Mouse (Mus musculus) cortical plate, adult 2 months (tissue): Measurements from ENCODE around the gene Dus1l. TPM values are rescaled to one million over a fixed set of nuclear protein-coding genes. Genes with fewer than 3 reads are reported as not detected.
"Not testable (repeated sequence)": the region's sequence is repeated elsewhere in the genome, so short reads cannot be mapped to it uniquely, and the experiment has no call there.

Source experiments
- H3K27ac ChIP-seq: fragments of 200-500 bp; 2 replicates; pipeline ENCODE4 v1.5.1; 2012; ENCODE audit warnings: low read length, control low read depth, inconsistent platforms; ENCODE audit not compliant: insufficient read depth
- H3K4me1 ChIP-seq: fragments of 200-500 bp; 2 replicates; pipeline ENCODE4 v1.6.1; 2011; ENCODE audit warnings: low read length; ENCODE audit not compliant: control insufficient read depth, insufficient read depth
- H3K4me3 ChIP-seq: fragments of 200-500 bp; 2 replicates; pipeline ENCODE4 v1.5.1; 2011; ENCODE audit warnings: mild to moderate bottlenecking, low read length, control low read depth; ENCODE audit not compliant: insufficient read depth
- CTCF ChIP-seq: fragments of 200-500 bp; IDR thresholded peaks from 2 replicates; pipeline ENCODE4 v1.5.1; 2011; ENCODE audit warnings: mild to moderate bottlenecking, control low read depth, low read length; ENCODE audit not compliant: insufficient read depth; ENCODE audit errors: extremely low read depth
- POLR2A ChIP-seq: fragments of 200-500 bp; IDR thresholded peaks from 2 replicates; pipeline ENCODE4 v1.6.1; 2011; ENCODE audit warnings: mild to moderate bottlenecking, low read length, control low read depth; ENCODE audit not compliant: insufficient read depth; ENCODE audit errors: extremely low read depth
- polyA plus RNA-seq: library from polyadenylated mRNA; depleted of rRNA; stranded (reverse); fragments of >200 nt; gene quantifications from 2 replicates; pipeline ENCODE4 v1.2.3, GENCODE M21; 2012

Dus1l gene
- polyA plus RNA-seq, 1 experiment, result 49.8 TPM

DNA sequence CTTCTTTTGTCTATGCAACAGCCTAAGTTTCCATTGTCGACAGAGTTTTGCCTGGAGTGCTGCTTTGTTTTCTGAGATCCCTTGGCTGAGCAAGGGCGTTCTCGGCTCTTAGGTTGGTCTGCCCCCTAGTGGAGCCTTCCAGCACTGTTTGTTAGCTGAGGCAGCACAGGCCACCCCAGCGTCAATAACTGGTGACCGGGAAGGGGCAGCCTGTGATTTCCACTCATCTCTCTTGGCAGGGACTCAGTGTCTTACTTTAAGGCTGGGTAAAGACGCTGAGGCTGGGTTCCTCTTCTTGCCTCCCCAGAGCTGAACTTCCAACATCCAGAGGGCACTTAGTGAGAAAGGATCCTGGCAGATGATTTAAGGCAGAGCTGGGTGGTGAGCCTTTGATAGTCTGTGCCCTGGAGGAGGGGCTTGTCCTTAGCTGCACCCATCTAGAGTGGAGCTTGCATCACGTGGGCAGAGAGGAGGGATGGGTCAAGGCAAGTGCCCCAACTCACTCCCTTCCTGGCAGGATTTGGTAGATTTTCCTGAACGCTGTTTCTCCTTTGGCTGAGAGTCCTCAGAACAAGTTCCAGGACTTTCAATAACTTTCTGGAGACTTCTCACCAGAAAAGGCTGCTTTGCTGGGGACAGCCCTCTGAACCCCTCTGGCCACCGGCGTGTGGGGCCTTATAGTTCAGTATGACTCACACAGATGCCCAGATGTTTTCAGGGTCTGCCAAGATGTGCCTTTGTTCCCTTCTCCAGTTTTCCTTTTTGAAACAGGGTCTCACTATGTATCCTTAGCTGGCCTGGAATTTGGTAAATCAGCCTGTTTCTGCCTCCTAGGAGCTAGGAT, 4.1 kb upstream of the Dus1l start:
- H3K4me1 ChIP-seq, result peaks cover 2% of the 10 kb centered on the region; the same call in 1 of the 2 replicates
- peak; percentile 79 for TF ChIP-seq CTCF
- TF ChIP-seq POLR2A, result no peak
- H3K4me3 ChIP-seq, result no peak overlapping the region
- peak overlapping the region; percentile 24; the same call in 1 of the 2 replicates for H3K27ac ChIP-seq

DNA sequence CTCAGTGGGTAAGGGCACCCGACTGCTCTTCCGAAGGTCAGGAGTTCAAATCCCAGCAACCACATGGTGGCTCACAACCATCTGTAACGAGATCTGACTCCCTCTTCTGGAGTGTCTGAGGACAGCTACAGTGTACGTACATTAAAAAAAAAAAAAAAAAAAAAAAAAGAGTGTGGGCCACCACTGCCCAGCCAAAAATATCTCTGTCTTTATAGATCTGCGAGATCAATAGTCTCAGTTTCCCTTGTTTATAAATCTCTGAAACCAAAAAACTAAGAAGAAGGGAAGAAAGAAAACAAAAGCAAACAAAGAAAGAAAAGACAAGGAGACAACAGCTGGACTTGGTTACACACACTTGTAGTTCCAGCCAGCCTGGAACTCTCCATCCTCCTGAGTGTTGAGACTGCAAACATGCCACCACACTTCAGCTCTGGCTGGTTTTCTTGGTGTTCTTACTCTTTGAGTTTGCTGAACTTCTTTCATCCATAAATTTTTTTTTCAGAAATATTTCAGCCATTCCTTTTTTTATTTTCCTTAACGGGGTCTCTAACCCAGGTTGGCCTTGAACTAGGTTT, 3.2 kb upstream of the Dus1l start:
- Histone ChIP-seq H3K4me3 (no peak overlapping the region), H3K4me1 (peaks cover 2% of the 10 kb centered on the region; the same call in 1 of the 2 replicates), H3K27ac (no peak overlapping the region)
- TF ChIP-seq CTCF, result no peak
- TF ChIP-seq POLR2A, result no peak

DNA sequence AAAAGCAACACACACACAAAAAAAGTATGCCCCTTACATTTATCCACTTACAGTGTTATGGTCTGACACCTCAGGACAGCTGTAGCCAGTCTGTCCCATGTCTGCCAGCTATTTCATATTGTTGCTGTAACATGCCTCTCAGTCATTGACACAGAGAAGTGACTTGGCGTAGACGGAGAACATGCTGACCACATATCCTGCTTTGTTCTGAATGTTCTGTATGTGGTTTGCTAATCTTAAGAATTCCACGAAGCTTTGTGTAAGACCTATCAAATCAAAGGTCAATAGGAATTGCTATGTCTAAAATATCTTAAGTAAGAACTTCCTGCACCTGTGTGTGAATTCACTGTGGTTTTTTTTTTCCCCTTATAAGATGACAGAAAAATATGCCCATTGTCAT, 2.0 kb upstream of the Dus1l start:
- TF ChIP-seq POLR2A (no peak), CTCF (no peak)
- no peak overlapping the region for H3K27ac ChIP-seq
- H3K4me3 ChIP-seq, result no peak overlapping the region
- H3K4me1 ChIP-seq, result peaks cover 2% of the 10 kb centered on the region; the same call in 1 of the 2 replicates

DNA sequence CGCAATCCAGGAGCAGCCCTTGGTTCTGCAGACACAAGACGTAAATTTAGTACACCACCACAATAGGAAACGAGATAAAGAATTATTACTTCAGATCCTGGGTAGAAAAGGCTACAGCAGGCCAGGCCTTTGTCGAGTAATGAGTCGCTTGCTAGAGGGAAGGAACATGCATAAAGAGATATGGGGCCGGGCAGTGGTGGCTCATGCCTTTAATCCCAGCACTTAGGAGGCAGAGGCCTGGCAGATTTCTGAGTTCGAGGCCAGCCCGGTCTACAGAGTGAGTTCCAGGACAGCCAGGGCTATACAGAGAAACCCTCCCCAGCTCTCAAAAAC, 377 bp upstream of the Dus1l start:
- TF ChIP-seq CTCF (no peak), POLR2A (no peak)
- H3K27ac ChIP-seq, result 0 out of 2 replicates have a peak overlapping the region, but pooled peaks have one; percentile 11

DNA sequence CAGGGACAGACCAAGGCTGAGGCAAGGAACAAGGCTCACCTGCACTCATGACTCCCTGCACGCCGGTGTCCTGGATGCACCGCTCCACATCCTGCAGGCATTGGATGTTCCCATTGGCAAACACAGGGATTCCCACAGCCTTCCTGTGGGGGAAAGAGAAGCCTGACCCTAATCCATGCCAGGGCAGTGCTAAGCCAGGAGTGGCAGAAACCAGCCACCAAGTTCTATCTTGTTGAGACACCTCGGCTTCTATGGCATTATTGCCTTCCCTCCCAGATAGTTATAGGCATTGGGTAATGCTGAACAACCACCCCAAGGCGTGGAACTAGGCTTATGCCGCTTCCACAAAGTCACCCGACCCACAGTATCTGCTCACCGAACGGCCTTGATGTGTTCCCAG, 3.6 kb downstream of the Dus1l start:
- TF ChIP-seq CTCF (no peak), POLR2A (no peak)
- H3K27ac ChIP-seq, result no peak overlapping the region
- H3K4me3 ChIP-seq, result no peak overlapping the region
- peaks cover 2% of the 10 kb centered on the region; the same call in 1 of the 2 replicates for H3K4me1 ChIP-seq

More for the DNA sequence above, 377 bp upstream of the Dus1l start:
- Histone ChIP-seq H3K4me3 (peak overlapping the region; percentile 93; the same call in 1 of the 2 replicates), H3K4me1 (peaks cover 2% of the 10 kb centered on the region; the same call in 1 of the 2 replicates)

DNA sequence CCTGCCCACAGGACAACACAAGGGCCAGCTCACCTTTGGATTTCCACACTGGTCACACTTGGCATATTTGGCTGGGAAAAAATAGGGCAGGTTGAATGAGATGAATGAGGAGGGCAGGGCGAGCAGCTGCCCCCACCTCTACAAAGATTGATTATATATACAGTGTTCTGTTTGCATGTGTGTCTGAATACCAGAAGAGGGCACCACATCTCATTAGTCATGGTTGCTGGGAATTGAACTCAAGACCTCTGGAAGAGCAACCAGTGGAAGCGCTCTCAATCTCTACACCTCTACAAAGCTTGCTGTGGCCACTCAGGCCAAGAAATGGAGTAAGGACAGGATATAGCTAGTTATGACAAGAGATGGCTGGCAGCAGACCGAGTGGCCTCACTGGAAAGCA, 6.4 kb downstream of the Dus1l start:
- H3K4me1 ChIP-seq, result peaks cover 3% of the 10 kb centered on the region; the same call in 1 of the 2 replicates
- no peak overlapping the region for H3K27ac ChIP-seq
- no peak overlapping the region for H3K4me3 ChIP-seq
- TF ChIP-seq POLR2A (no peak), CTCF (no peak)

DNA sequence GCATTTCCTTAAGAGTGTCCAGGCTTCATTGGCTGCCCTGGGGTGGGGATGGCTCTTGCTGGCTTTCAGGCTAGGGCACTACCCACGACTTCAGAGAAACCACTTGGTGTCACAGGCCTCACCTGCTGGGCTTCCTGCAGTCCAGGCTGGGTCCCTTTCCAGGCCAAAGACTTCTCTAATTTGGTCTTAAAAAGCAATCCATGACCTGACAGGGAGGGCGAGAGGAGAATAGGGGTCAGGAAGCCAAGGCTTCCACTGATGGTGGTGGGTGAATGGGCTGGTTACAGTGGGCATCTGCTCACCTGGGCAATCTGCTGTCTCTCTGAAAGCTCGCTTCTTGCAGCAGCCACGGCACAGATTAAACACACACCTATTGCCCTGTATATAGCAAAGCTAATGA, 6.8 kb downstream of the Dus1l start:
- Histone ChIP-seq H3K4me3 (no peak overlapping the region), H3K27ac (no peak overlapping the region), H3K4me1 (peaks cover 3% of the 10 kb centered on the region; the same call in 1 of the 2 replicates)
- TF ChIP-seq CTCF, result no peak
- TF ChIP-seq POLR2A, result no peak

DNA sequence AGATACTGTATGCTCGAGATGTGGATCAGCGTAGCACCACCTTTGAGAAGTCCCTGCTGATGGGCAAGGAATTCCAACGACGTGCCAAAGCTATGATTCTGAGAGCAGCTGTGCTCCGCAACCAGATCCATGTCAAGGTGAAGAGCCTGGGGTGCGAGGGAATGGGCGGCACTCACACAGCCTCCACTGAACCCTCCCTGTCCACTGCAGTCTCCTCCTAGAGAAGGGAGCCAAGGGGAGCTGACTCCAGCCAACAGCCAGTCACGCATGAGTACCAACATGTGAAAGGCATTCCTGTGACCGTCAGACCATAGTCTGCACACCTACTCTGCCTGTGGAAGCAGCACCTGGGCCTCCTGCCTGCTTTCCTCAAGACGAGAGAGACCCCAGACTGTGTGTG, 7.7 kb downstream of the Dus1l start:
- H3K4me3 ChIP-seq, H3K4me1 ChIP-seq, H3K27ac ChIP-seq: not testable (repeated sequence)

DNA sequence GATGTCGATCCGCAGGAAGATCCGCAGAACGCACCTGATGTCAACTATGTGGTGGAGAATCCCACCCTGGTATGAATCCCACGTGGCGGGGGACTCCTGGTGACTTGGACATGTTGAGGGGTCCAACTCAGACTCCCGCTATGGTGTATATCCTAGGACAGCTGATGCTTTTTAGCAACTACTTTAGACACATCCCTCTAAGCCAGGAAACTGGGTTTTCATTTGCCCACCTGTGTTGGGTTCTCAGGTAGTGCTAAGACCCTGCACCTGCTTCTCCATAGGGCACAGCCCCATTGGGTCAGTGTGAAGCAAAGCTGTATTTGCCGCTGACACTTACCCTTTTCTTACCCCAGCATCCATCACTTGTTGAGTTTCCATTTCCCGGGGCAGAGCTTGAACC, 11.1 kb downstream of the Dus1l start:
- no peak for TF ChIP-seq CTCF
- TF ChIP-seq POLR2A, result no peak
- peak overlapping the region; percentile 78 for H3K4me3 ChIP-seq
- no peak overlapping the region for H3K27ac ChIP-seq
- peaks cover 3% of the 10 kb centered on the region; the same call in 1 of the 2 replicates for H3K4me1 ChIP-seq

DNA sequence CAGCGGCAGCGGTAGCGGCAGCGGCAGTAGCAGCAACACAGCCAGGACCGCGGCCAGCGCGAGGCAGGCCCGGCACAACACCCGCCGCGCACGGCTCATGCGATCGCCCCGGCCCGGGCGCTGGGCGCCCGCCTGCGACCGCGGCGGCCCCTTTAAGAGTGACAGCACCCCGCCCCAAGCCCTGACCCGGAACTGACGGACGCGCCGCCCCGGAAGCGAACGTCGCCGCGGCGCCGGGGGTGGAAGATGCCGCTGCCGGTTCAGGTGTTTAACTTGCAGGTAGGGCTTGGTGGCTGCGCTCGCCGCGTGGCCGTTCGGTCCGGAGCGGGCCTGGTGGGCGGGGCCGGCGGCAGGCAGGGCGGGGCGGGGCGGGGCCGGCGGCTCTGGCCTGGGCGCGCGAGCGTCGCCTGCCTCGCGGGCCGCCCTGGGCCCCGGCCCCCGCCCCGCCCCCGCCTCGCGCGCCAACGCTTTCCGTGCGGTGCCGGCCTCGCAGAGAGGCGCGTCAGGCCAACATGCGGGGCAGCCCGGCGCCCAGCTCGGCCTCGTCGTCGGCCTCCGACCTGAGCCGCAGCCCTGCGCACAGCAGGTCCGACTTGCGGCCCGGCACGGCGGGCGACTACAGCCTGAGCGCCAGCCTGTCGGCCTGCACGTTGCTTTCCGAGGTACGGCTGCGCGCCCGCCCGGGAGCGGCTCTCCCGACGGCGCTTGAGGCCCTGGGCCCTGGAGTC, 12.0 kb downstream of the Dus1l start, which contains the start of the genes Rfng and Gps1:
Gene Rfng (minus strand): TSS at position 144 of the 728 bp plus-strand sequence.
Gene Gps1 (plus strand): TSS at position 209 of the 728 bp plus-strand sequence.
- H3K27ac ChIP-seq, result peak within 1 kb of the TSS; percentile 91
- peak within 1 kb of the TSS; percentile 78 for H3K4me3 ChIP-seq
- peaks cover 3% of the 10 kb centered on the region; the same call in 1 of the 2 replicates for H3K4me1 ChIP-seq
- TF ChIP-seq CTCF, result no peak
- TF ChIP-seq POLR2A, result peak; percentile 34; the same call in 1 of the 2 replicates
